Mouse (Mus musculus): Measurements from ENCODE around the gene Sox11.
A peak's percentile ranks its signal among the peaks of the same experiment; 100 is the strongest.

The Sox11 gene

DNA sequence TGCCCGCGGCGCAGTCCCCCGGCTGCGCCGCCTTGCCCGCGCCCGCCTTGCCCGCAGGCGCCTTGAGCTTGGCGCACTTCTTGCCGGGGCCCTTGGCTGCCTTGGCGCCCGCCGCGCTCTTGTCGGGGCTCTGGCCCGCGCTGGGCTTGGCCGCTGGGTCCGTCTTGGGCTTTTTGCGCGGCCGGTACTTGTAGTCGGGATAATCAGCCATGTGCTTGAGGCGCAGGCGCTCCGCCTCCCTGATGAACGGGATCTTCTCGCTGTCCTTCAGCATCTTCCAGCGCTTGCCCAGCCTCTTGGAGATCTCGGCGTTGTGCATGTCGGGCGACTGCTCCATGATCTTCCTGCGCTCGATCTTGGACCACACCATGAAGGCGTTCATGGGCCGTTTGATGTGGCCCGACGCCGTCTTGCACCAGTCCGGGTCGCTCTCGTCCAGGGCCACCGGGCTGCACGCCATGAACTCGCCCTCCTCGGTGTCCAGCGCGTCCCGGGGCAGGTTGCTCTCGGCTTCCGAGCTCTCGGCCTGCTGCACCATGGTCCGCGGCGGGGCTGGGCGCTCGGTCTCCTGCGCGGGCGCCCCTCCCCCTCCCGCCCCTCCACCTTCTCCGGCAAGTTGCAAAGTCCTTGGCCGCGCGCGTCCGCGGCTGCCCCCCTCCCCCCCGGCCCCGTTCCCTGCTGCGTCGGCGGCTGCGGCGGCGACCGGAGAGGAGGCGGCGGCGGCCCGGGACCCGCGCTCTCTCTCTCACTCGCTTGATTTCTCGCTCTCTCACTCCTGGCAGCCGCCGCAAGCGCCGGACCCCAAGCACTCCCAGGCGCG lies at the start of gene Sox11:
Sox11 (minus strand) TSS at position 704 of the 820 bp plus-strand sequence.
- DNase-seq, result peak; percentile 21

- DNase-seq, result no peak
Observed at GRCm38 (mm10) chr12:27391652-27392305, 49.4 kb upstream of the Sox11 start.

DNA sequence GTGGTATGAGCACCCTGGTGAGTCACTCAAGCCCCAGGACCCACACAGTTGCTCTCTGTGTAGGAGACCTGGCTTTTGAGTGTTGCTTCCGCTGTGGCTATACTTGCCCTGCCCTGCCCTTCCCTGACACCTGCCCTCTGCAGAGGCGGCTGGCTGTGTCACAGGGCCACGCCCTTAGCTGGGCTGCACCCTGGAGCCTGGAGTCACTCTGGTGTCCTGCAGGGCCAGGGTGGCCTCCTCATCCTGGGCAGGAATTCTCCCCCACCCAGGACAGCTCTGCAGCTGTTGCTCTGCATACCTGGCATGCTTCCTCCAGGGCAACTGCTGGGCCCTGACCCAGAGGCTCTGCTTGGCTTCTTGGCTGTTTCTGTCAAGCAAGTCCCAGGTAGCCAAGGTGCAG lies 48.1 kb upstream of the Sox11 start:
- DNase-seq, result no peak

DNA sequence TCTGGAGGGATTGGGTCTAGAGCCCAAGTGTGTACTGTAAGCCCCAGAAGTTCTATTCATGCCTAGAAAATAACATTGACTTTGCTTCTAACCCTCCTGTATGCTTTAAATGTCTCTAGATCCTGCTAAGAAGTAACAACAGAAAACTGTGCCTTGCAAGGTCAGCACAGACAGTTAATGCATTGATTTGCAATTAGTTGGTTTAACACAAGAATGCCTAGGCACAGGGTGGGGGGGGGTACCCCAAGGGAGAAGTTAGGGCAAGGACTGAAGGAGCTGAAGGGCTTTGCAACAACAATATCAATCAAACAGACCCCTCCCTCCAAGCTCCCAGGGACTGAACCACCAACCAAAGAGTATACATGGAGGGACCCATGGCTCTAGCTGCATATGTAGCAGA lies 47.1 kb upstream of the Sox11 start:
- DNase-seq, result no peak

GRCm38 (mm10) chr12:27372505-27372904 lies 30.1 kb upstream of the Sox11 start:
- DNase-seq, result no peak

DNA sequence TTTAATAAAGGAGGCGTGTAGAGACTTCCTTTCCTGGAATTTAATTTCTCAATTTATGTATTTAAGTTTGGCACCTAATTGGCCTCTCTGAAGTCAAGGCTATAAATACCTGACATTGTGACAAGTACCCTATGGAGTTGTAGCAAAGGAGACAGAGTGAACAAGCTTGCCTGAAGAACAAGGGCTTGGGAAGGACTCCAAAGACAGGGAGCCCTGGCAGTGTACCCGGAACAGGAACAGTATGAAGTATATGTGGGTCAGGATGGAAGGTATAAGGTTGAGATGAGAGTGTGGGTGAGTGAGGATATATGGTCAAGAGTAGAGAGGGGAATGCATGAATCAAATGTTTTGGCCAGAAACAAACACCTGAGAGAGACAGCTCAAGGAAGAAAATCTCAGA lies 28.4 kb upstream of the Sox11 start:
- DNase-seq, result no peak

DNA sequence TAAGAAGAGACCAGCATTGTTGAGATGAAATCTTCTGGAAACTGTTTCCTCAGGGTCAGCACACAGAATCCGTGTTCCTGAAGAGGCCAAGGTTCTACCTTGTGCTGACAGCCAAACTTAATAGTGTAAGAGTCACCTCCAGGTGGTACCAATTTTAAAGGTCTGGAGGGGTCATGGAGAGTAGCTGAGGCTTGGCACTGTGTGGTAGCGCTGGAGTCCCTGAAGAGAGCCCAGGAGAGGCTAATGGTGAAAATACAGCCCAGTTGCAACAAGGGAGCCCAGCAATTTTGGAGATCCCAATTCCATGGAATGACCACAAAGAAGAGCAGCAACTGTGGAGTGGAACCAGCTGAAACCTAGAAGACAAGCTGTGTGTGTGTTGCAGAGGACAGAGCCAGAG lies 25.1 kb upstream of the Sox11 start:
- no peak for DNase-seq

DNA sequence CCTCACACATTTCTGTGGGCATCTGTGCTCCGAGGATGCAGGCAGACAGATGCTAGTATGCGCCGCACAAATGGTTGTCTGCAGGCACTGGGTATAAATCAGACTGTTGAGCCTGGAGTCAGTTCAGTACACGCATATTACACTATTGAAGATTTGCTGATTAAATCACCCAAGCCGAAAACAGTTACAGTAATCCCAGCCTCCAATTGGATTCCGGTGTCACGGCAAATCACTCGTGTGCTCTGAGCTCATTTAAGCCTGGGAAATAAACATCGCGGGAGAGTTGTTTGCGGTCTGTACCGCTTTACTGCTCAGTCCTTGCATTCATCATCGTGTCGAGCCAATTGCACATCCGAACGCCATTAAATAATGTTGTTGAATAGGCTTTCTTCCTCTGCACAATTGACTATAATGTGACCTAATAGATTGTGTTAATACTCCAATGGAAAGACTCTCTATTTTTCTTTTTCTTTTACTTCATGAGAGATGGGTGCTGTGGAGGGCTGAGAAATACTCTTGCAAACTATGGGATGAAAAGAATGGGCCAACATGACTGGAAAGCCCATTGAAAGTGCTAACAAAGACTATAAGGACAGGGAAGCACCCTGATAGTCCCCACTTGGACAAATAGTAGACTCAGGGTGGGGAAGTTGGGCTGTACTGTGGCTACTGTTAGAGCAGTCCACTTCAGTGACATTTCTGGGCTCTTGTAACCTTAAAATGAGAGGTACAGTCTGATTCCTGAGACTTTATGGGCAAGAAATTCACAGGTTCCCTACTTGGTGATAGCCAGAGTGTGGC lies 21.7 kb upstream of the Sox11 start:
- no peak for DNase-seq

DNA sequence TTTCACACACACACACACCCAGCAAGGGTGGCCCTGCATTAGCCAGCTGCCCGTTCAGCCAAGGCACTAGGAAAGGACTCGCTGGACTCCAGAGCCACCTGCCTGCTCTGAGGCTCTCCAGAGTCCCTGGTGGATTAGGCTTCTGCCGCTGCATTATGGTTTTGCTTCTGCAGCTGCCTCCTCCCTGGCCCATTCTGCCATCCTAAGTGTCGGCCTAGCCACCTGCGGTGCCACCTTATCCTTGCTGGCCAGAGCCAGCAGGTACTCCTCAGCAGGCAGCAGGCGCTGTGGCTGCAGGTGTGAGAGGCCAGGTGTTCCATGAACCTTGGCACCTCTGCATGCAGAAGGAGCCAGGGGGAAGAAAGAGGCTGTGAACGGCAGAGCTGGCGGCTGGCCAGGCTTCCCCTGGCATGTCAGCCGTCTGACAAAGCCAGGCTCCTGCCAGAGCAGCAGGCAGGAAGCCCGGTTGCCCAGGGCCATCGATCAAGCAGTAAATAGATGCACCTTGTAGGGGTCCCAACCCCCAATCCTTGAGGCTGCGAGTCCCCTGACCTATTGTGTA lies 14.8 kb upstream of the Sox11 start:
- no peak for DNase-seq

GRCm38 (mm10) chr12:27356571-27356970 lies 14.2 kb upstream of the Sox11 start:
- no peak for DNase-seq

- no peak for DNase-seq
Observed at GRCm38 (mm10) chr12:27343606-27344410, 1.4 kb upstream of the Sox11 start.

DNA sequence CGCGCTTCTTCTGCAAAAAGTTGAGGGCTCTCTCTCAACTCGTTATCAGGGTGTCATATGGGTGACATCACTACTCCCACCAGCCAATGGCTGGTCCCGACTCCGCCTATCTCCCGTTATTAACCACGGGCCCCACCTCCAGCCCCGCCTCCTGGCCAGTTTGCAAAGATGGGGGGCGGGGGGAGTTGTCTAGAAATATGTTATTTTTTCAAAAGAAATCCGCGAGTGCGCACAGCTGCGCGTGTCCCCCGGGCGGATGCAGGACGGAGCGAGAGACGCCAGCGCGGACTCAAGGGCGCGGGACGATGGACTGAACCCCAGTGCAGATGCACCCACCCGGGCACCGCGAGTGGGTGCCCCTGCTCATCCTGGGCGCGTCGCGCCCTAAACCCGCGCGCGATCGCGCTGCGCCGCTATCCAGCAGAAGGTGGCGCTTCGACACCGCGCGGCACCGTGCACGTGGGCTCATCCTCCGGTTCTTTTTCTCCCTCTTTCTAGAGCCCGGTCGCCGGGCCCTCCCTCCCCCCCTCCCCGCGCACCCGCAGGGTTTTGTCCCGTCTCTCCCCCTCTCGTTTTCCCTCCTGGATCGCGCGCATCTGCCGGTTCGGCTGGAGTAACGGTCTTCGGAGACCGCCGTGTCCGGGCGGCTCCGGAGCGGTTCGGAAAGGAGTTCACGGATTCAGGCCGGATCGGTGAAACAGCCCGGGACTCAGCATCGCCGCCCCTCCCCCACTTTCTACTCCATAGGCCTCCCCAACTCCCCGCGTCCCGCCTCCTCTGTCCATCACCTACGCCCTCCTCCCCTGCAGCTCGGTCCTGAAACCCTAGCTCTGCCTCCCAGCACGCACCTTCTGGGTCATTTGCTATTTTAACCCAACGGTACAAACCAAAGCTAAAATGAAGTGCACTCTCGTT lies 574 bp upstream of the Sox11 start:
- peak; percentile 12 for DNase-seq

DNA sequence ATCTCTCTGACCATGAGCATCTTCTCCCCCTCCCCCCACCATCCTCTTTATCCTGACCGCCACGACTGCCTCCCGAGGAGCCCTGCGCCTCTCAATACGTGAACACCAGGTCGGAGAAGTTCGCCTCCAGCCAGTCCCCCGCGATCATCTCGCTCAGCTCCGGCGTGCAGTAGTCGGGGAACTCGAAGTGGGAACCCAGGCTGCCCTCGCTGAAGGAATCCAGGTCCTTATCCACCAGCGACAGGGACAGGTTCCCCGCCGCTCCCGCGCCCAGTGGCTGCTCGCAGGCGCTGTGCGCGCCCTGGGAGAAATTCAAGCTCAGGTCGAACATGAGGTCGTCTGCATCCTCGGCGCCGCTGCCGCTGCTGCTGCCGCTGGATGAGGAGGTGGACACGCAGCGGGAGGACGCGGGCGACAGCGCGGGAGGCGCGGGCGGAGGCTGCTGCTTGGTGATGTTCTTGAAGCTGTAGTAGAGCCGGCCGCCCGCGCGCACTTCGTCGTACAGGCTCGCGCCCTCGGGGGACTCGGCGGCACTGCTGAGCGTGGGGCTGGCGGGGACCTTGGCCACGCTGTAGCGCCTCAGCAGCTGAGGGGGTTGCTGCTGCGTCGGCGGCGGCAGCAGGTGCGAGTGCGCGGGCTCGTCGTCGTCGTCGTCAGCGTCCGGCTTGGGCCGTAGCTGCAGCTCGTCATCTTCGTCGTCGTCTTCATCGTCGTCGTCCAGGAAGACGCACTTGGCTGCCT lies 1.1 kb downstream of the Sox11 start:
- DNase-seq, result no peak

GRCm38 (mm10) chr12:27340451-27341035 lies 1.8 kb downstream of the Sox11 start:
- no peak for DNase-seq

DNA sequence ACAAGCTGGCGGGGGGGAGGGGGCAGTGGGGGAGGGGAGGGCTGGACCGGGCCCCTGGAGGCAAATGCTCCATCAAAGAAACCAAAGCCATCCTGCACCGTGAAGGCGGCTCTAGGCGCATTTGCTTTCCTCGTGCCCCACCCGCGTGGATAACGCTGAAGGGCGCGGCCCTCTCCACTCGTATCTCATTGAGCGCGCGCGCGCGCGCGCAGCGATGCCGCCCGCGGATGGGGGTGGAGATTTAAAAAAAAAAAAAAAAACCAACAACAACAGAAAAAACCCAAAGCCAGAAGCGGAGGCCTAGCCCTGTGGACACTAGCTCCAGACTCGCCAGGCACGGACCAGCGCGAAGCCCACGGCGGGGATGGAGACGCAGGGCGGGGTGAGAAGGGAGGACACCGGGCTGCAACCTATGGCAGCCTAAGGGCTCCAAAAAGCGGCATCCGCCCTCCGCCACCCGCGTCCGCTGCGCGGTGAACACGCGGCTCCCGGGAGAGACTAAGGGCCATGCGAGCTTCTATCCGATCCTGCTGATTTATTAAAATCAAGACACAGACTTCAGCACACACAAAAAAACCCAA lies 3.1 kb downstream of the Sox11 start:
- peak; percentile 8 for DNase-seq

DNA sequence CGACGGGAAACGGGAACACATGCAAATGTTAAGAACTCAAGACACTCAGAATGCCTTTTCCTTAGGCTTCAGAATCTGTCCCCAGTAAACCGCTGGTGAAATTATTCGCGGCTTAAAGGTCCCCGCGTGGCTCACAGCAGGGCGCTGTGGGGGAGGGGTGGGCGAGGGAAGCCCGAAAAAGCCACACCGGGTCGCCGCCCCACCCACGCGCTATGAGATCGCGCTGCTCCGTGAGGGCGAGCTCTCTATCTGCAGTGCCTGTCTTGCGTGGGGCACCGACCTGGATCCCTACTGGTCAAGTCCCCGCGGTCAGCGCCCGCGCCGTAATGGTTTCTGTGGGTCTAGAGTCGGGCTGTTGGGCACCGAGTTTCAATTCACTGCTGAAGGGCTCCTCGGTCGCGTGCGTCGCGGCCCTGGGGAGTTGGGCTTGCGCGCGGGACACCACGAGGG lies 3.6 kb downstream of the Sox11 start:
- DNase-seq, result no peak

DNA sequence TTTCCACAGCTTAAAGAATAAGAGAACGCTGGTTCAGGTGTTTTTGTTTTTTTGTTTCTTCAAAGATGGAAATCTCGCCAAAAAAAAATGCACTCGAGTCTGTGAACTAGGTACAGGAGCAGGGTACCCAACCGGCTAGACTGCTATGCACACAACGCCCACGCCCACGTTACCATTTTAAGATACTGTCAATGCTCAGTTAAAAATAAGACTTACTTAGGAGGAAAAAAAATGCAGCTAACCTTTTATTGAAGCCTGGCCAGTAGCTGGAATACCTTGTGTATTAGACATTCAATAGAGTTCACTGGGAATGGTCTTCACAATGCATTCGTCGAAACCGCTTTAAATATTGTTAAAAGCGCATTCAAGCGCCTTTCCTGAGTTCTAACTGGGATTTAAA lies 4.3 kb downstream of the Sox11 start:
- no peak for DNase-seq

DNA sequence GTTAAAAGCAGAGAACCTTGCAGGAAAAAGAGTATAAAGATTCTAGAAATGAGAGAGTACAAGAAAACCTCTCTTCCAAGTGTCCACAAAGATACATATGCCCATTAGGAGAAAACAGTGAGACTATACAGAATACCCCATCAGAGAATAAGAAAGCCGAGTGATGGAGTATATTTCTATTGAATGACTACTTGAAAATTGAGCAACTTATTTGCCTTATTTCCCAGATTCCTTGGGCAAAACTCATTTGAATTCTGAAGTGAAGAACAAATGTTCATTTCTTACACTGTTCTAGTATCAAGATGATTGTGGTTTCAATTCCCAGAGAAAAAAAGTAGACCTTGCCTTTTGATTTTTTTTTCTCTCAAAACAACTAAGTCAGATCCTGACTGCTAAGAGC lies 4.9 kb downstream of the Sox11 start:
- DNase-seq, result no peak

DNA sequence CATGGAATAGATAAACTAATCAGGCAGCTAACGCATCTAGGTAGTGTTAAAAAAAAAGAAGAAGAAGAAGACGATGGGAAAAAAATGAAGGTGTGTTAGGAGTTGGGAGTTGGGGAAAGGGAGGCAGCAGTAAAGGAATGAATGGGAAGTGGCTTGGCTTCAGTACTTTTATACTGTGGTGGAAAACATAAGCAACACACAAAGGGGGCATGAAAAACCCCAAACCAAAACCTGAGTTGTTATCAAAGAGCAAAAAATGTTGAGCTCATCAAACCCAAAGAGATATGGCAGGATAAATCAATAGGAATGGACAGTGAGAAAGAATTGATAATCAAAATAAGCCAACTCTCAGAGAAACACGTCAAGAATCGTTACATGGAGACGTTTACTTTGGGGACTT lies 5.6 kb downstream of the Sox11 start:
- DNase-seq, result no peak

DNA sequence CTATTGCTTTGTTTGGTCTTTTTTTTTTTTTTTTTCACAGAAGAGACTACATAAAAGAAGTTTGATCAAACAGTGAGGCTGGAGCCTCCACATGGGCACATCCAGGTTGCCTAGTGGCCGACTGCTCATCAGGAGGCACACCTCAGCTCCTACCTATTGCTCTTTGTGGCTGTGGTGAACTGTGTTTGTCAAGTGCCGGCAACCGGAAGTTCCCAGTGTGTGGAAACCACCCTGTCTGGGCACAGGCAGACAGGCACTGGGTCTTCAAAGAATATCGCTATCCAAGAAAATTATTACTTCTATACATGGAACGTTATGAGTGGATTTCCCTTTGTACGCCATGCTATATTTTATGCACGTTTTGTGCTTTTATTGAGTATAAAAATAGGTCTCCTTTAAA lies 6.0 kb downstream of the Sox11 start:
- no peak for DNase-seq

All from thymus, postnatal 4 days (tissue).